ENCODE assay signal across 9 mouse cellular contexts in genomic region chr9:63677621-63678020, GRCm38 (mm10).
A peak's percentile ranks its signal among the peaks of the same experiment; 100 is the strongest.
DNase-seq lines count a peak whose midpoint lies in the region; ATAC-seq lines count a peak whose summit lies in the region.
"Had no signal": no experiment of that assay in that cellular context is flagged by ENCODE, and none has a peak within 500 bp of the region (broad histone marks: within the 10 kb centered on the region; RNA-seq: fewer than 3 reads in every experiment).

No protein-coding gene starts in this region.

- no peak overlapping the region for H3K4me3 ChIP-seq in kidney, embryonic 14.5 days (ENCODE audit: low read length)
- H3K4me3 ChIP-seq: lung, embryonic 15.5 days had no signal

- no peak overlapping the region for H3K9ac ChIP-seq in kidney, embryonic 14.5 days (ENCODE audit: low read depth, low read length)
- H3K9ac ChIP-seq: lung, embryonic 15.5 days had no signal

- H3K27me3 ChIP-seq in kidney, embryonic 14.5 days (ENCODE audit: control insufficient read depth, insufficient read depth, low read length): no peaks in the 10 kb centered on the region
- H3K27me3 ChIP-seq: lung, embryonic 15.5 days had no signal

- H3K4me2 ChIP-seq in kidney, embryonic 14.5 days (replicated peaks; ENCODE audit: low read depth, low read length): no peak overlapping the region
- H3K4me2 ChIP-seq: lung, embryonic 15.5 days had no signal

- 31% methylated on average over 3 of the region's 3 CpGs for WGBS in kidney, embryonic 14.5 days

- no peak for DNase-seq in kidney, adult 11 months
- peak; percentile 55 for DNase-seq in right cerebral cortex, postnatal 25 days
- no peak for DNase-seq in right cerebral cortex, postnatal 14 days
- DNase-seq in frontal cortex, postnatal 36 days (ENCODE audit: low spot score in 2 of 2): peak; percentile 48 to 67
- peak; percentile 52 for DNase-seq in skeletal muscle tissue, adult 2 months (ENCODE audit: low read depth, low spot score)
- DNase-seq in T-cell, adult 2 months (ENCODE audit: low spot score): no peak

- no peaks in the 10 kb centered on the region for H3K9me3 ChIP-seq in kidney, embryonic 14.5 days (ENCODE audit: control insufficient read depth, low read length)
- H3K9me3 ChIP-seq: lung, embryonic 15.5 days had no signal

- peaks cover 29% of the 10 kb centered on the region for H3K4me1 ChIP-seq in kidney, embryonic 14.5 days (ENCODE audit: control insufficient read depth, insufficient read depth, low read length)

- ATAC-seq in kidney, embryonic 14.5 days (ENCODE audit: low FRiP score, low TSS enrichment): no peak
- ATAC-seq in activated CD4-positive, CD25-positive, alpha-beta regulatory T cell, adult 4 months: no peak

- H3K27ac ChIP-seq in kidney, embryonic 14.5 days (ENCODE audit: low read depth, low read length): peak overlapping the region; percentile 59; the same call in 1 of the 2 replicates

- H3K36me3 ChIP-seq in kidney, embryonic 14.5 days (ENCODE audit: control insufficient read depth, insufficient read depth, low read length): no peaks in the 10 kb centered on the region
- H3K36me3 ChIP-seq: lung, embryonic 15.5 days had no signal

Comparison
In these comparisons a context has a peak if more than half of its experiments do, and no peak if none do; other contexts are left out.
1. DNase-seq: peak in right cerebral cortex, postnatal 25 days (single experiment), frontal cortex, postnatal 36 days (2 of 2) and skeletal muscle tissue, adult 2 months (single experiment); none in kidney, adult 11 months (single experiment), right cerebral cortex, postnatal 14 days (single experiment) and T-cell, adult 2 months (single experiment).